11 mouse cellular contexts compared by ENCODE assay signal in genomic region chr7:106815775-106816174, GRCm38 (mm10). TPM values are rescaled to one million over a fixed set of nuclear protein-coding genes. Genes with fewer than 3 reads are reported as not detected.
DNase-seq lines count a peak whose midpoint lies in the region; ATAC-seq and TF ChIP-seq lines count a peak whose summit lies in the region.
"Had no signal": no experiment of that assay in that cellular context is flagged by ENCODE, and none has a peak within 500 bp of the region (broad histone marks: within the 10 kb centered on the region; RNA-seq: fewer than 3 reads in every experiment).

No protein-coding gene starts in this region.

- POLR2A ChIA-PET in Patski (lab: Charles Lee) = no interaction called here

- no peaks in the 10 kb centered on the region for H3K9me3 ChIP-seq in liver, embryonic 14.5 days (ENCODE audit: control insufficient read depth, low read length)
- H3K9me3 ChIP-seq: forebrain, embryonic 13.5 days; hindbrain, embryonic 12.5 days; lung, embryonic 15.5 days; neural tube, embryonic 15.5 days had no signal

- in situ Hi-C loops in Patski (cut with MboI; ENCODE audit: low pct_unique_long_range_greater_than_20kb) = loop anchor here (25.0 kb wide), 1 partner anchor 278 kb away; no protein-coding TSS in a partner anchor

- H3K27me3 ChIP-seq in Patski = no peaks in the 10 kb centered on the region
- no peaks in the 10 kb centered on the region for H3K27me3 ChIP-seq in liver, embryonic 14.5 days (ENCODE audit: control insufficient read depth, insufficient read depth, low read length)
- H3K27me3 ChIP-seq: forebrain, embryonic 13.5 days; hindbrain, embryonic 12.5 days; lung, embryonic 15.5 days; neural tube, embryonic 15.5 days had no signal

- H3K4me1 ChIP-seq in liver, embryonic 14.5 days (replicated peaks; ENCODE audit: control insufficient read depth in 2 of 2, insufficient read depth in 2 of 2, low read length in 1 of 2) = no peaks in the 10 kb centered on the region
- H3K4me1 ChIP-seq: forebrain, embryonic 13.5 days; hindbrain, embryonic 12.5 days; lung, embryonic 15.5 days; neural tube, embryonic 15.5 days had no signal

- ATAC-seq in Patski = no peak
- ATAC-seq in liver, embryonic 14.5 days (ENCODE audit: insufficient read depth) = no peak
- ATAC-seq: forebrain, embryonic 13.5 days had no signal

- CTCF ChIA-PET in Patski (lab: Charles Lee) = interaction anchor here (0.9 kb wide), 1 partner anchor 9 kb away, joined by 3 read pairs; no protein-coding TSS in a partner anchor

- H3K36me3 ChIP-seq in liver, embryonic 14.5 days (replicated peaks; ENCODE audit: control insufficient read depth, insufficient read depth, low read depth) = no peaks in the 10 kb centered on the region
- H3K36me3 ChIP-seq: hindbrain, embryonic 12.5 days; lung, embryonic 15.5 days; neural tube, embryonic 15.5 days had no signal

- no peak overlapping the region for H3K9ac ChIP-seq in liver, embryonic 14.5 days (replicated peaks)
- H3K9ac ChIP-seq: forebrain, embryonic 13.5 days; hindbrain, embryonic 12.5 days; lung, embryonic 15.5 days; neural tube, embryonic 15.5 days had no signal

- DNase-seq in layer of hippocampus, adult 2 months (ENCODE audit: low spot score in 2 of 2) = no peak
- DNase-seq in layer of hippocampus, postnatal 36 days = no peak
- peak; percentile 3 to 20 for DNase-seq in CD8-positive naive resting alpha-beta T cell, adult 2 months (ENCODE audit: low read depth in 2 of 2, low spot score in 2 of 2)
- no peak for DNase-seq in Patski (ENCODE audit: low read depth, low spot score)
- peak; percentile 0 to 7 (median 7) for DNase-seq in liver, embryonic 14.5 days (ENCODE audit: low read depth in 3 of 3, low spot score in 3 of 3)
- DNase-seq in gastrocnemius, postnatal 14 days = no peak
- no peak for DNase-seq in cerebellum, postnatal 25 days

- no peak overlapping the region for H3K4me3 ChIP-seq in layer of hippocampus, adult 2 months
- H3K4me3 ChIP-seq in liver, embryonic 14.5 days (ENCODE audit: insufficient read depth in 1 of 2, low read depth in 2 of 2, low read length in 2 of 2) = no peak overlapping the region
- H3K4me3 ChIP-seq: forebrain, embryonic 13.5 days; hindbrain, embryonic 12.5 days; lung, embryonic 15.5 days; neural tube, embryonic 15.5 days had no signal

- peak; percentile 65 for TF ChIP-seq CTCF in layer of hippocampus, adult 2 months (conservative IDR thresholded peaks at IDR 0.05)
- peak; percentile 54 for TF ChIP-seq CTCF in Patski (IDR thresholded peaks at IDR 0.05)
- TF ChIP-seq CTCF in liver, embryonic 14.5 days (IDR thresholded peaks at IDR 0.05; ENCODE audit: low read depth) = peak; percentile 25; the same call in 1 of the 2 replicates

- 15% methylated on average over 2 of the region's 2 CpGs for WGBS in liver, embryonic 14.5 days (ENCODE audit: insufficient replicate concordance)

- H3K4me2 ChIP-seq in liver, embryonic 14.5 days (ENCODE audit: low read depth) = no peak overlapping the region
- H3K4me2 ChIP-seq: forebrain, embryonic 13.5 days; hindbrain, embryonic 12.5 days; lung, embryonic 15.5 days; neural tube, embryonic 15.5 days had no signal

- TF ChIP-seq EP300 in liver, embryonic 14.5 days (IDR thresholded peaks at IDR 0.05; ENCODE audit: low read depth) = no peak

- intact Hi-C loops in gastrocnemius, postnatal 14 days (cut with DNase I; ENCODE audit: low total_unique reads) = no loop called here

- no peak overlapping the region for H3K27ac ChIP-seq in layer of hippocampus, adult 2 months
- H3K27ac ChIP-seq in liver, embryonic 14.5 days = no peak overlapping the region
- H3K27ac ChIP-seq: forebrain, embryonic 13.5 days; hindbrain, embryonic 12.5 days; lung, embryonic 15.5 days; neural tube, embryonic 15.5 days had no signal

RNA-seq across cellular contexts. Expression of gene Olfr701, which starts 1.8 kb away (rescaled TPM):
- total RNA-seq in layer of hippocampus, adult 2 months (2021) = not detected
- total RNA-seq in layer of hippocampus, postnatal 36 days (2021) = not detected
- polyA plus RNA-seq in Patski (2021) = 0.04 TPM
- polyA plus RNA-seq in liver, embryonic 14.5 days (2012; rRNA removed) = not detected in 2 replicates
- not detected in 2 replicates for polyA plus RNA-seq in liver, embryonic 14.5 days (2014; fragmentation: Nextera tagmentation; extraction: Ambion mirVana)
- total RNA-seq in gastrocnemius, postnatal 14 days (2021) = not detected
- polyA plus RNA-seq: forebrain, embryonic 13.5 days; hindbrain, embryonic 12.5 days; lung, embryonic 15.5 days; neural tube, embryonic 15.5 days had no signal

RNA-seq across cellular contexts. Expression of gene Olfr700, which starts 7.1 kb away (rescaled TPM):
- not detected for total RNA-seq in layer of hippocampus, adult 2 months (2021)
- total RNA-seq in layer of hippocampus, postnatal 36 days (2021) = not detected
- polyA plus RNA-seq in Patski (2021) = not detected
- polyA plus RNA-seq in liver, embryonic 14.5 days (2012; rRNA removed) = not detected in 2 replicates
- not detected in 2 replicates for polyA plus RNA-seq in liver, embryonic 14.5 days (2014; fragmentation: Nextera tagmentation; extraction: Ambion mirVana)
- not detected for total RNA-seq in gastrocnemius, postnatal 14 days (2021)
- polyA plus RNA-seq: forebrain, embryonic 13.5 days; hindbrain, embryonic 12.5 days; lung, embryonic 15.5 days had no signal

RNA-seq across cellular contexts. Expression of gene Olfr702, which starts 17.9 kb away (rescaled TPM):
- not detected for total RNA-seq in layer of hippocampus, adult 2 months (2021)
- not detected for total RNA-seq in layer of hippocampus, postnatal 36 days (2021)
- 0.05 TPM for polyA plus RNA-seq in Patski (2021)
- polyA plus RNA-seq in liver, embryonic 14.5 days (2012; rRNA removed) = not detected in 2 replicates
- polyA plus RNA-seq in liver, embryonic 14.5 days (2014; fragmentation: Nextera tagmentation; extraction: Ambion mirVana) = not detected in 2 replicates
- total RNA-seq in gastrocnemius, postnatal 14 days (2021) = not detected
- polyA plus RNA-seq: forebrain, embryonic 13.5 days; hindbrain, embryonic 12.5 days; lung, embryonic 15.5 days; neural tube, embryonic 15.5 days had no signal

RNA-seq across cellular contexts. Expression of gene Olfr699, which starts 22.8 kb away (rescaled TPM):
- not detected for total RNA-seq in layer of hippocampus, adult 2 months (2021)
- not detected for total RNA-seq in layer of hippocampus, postnatal 36 days (2021)
- polyA plus RNA-seq in Patski (2021) = not detected
- polyA plus RNA-seq in liver, embryonic 14.5 days (2012; rRNA removed) = not detected in 2 replicates
- not detected in 2 replicates for polyA plus RNA-seq in liver, embryonic 14.5 days (2014; fragmentation: Nextera tagmentation; extraction: Ambion mirVana)
- total RNA-seq in gastrocnemius, postnatal 14 days (2021) = not detected
- polyA plus RNA-seq: forebrain, embryonic 13.5 days; hindbrain, embryonic 12.5 days; lung, embryonic 15.5 days; neural tube, embryonic 15.5 days had no signal

RNA-seq across cellular contexts. Expression of gene Olfr703, which starts 27.4 kb away (rescaled TPM):
- total RNA-seq in layer of hippocampus, adult 2 months (2021) = not detected
- total RNA-seq in layer of hippocampus, postnatal 36 days (2021) = not detected
- not detected for polyA plus RNA-seq in Patski (2021)
- polyA plus RNA-seq in liver, embryonic 14.5 days (2012; rRNA removed) = not detected in 2 replicates
- not detected in 2 replicates for polyA plus RNA-seq in liver, embryonic 14.5 days (2014; fragmentation: Nextera tagmentation; extraction: Ambion mirVana)
- not detected for total RNA-seq in gastrocnemius, postnatal 14 days (2021)
- polyA plus RNA-seq: forebrain, embryonic 13.5 days; hindbrain, embryonic 12.5 days; lung, embryonic 15.5 days; neural tube, embryonic 15.5 days had no signal

Comparison
In these comparisons a context has a peak if more than half of its experiments do, and no peak if none do; other contexts are left out.
1. DNase-seq: peak in CD8-positive naive resting alpha-beta T cell, adult 2 months (2 of 2) and liver, embryonic 14.5 days (3 of 3); none in layer of hippocampus, adult 2 months (0 of 2), layer of hippocampus, postnatal 36 days (0 of 2), Patski (single experiment), gastrocnemius, postnatal 14 days (single experiment) and cerebellum, postnatal 25 days (0 of 2).
2. Peak in every context shown above with its lines, with median percentiles within 50 percentile points of each other: CTCF ChIP-seq.